Mouse (Mus musculus) CD4-positive, CD25-positive, alpha-beta regulatory T cell, adult 4 months (primary cell): ENCODE measurements around the gene Ift122. TPM values are rescaled to one million over a fixed set of nuclear protein-coding genes. Genes with fewer than 3 reads are reported as not detected.
A peak's percentile ranks its signal among the peaks of the same experiment; 100 is the strongest.
"Not testable (repeated sequence)": the region's sequence is repeated elsewhere in the genome, so short reads cannot be mapped to it uniquely, and the experiment has no call there.

Experiments
- ATAC-seq: one replicate; pipeline ENCODE4 v1.8.0; 2017
- polyA plus RNA-seq, 2 experiments: library from polyadenylated mRNA; unstranded; fragments of 100-300 nt; shearing (Covaris generic); gene quantifications; one replicate each; pipeline ENCODE4 v1.2.1; 2017

The Ift122 gene
- polyA plus RNA-seq, 2 experiments from 2014 or later: 1.7 to 5.1 TPM

GRCm38 (mm10) chr6:115846640-115847411 lies 6.4 kb upstream of the Ift122 start:
- peak; percentile 96 for ATAC-seq

DNA sequence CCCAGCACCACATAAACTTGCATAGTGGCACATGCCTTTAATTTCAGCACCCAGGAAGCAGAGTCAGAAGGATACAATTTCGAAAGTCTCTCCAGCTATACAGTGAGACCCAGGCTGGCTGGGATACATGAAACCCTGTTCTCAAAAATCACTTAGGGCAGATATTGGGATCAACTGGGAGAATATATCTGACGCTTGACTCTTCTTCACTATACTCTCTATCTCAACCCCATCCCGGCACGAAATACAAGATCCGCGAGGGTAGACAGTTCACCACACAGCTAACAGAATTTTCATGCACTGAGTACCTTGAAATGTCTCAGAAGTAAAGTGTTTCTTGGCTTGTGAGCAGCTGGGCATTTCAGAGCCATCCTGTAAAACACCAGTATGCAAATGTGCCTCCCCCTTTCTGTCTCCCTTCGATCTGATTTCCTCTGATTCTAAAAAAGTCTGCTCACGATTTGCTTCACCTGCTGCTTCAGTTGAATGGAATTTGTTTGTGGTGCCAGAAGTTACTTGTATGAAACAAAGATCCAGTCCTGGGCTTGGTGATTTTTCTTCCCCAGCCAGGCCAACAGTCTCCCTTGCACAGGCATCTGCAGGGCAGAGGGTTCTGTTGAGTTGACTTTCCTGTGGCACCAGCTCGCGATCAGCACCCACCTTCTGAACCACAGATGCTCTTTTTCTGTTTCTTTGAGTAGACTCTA lies 4.5 kb upstream of the Ift122 start:
- ATAC-seq: no peak

DNA sequence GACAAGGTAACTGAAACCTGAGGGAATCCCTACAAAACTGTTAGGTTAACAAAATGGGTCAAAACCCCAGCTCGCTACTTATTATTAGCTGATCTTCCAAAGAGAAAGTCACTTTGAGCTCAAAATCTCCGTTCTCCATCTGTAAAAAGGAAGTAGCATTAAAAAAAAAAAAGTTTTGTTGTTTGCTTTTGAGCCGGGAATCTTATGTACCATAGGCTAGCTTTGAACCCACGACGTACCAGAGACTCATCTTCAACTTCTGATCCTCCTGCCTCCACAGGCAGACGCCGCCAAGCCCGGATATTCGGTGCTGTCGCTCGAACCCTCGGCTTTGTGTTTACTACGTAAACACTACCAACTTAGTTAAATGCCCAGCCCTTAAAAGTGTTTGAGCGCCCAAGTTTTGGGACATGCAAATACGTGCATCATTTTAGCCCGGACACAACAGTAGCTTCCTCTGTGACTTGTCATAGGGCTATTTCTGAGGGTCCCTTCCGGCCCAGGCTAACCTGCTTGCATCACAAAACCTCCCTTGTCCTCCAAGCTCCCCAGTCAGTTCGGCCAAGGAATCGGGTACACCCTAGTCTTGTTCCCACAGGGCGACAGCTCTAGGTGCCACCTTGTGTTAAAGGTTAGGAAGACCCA lies 702 bp upstream of the Ift122 start:
- ATAC-seq: no peak

GRCm38 (mm10) chr6:115853985-115854384 lies 715 bp downstream of the Ift122 start:
- ATAC-seq: no peak

- ATAC-seq: no peak
Measured at GRCm38 (mm10) chr6:115854432-115854831, 1.2 kb downstream of the Ift122 start.

GRCm38 (mm10) chr6:115855733-115856360 lies 2.6 kb downstream of the Ift122 start:
- ATAC-seq: no peak

DNA sequence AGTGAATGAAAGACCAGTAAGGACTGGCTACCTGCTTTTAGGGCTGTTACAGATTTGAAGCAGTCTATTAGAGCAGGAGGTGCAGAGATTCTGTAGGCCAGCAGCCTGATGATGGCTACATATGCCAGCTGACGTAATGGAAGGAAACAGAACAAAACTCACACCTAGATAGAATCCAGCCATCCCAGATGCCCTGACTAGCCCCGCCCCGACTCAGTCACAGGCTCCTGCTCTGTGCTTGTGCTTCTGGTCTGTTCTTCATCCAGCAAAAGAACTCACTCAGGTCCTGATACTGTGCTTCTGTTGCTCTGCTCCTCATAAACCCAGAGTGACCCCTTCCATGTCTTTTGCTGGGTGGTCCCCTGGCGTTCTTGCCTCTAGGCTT lies 3.1 kb downstream of the Ift122 start:
- no peak for ATAC-seq

GRCm38 (mm10) chr6:115859258-115859657 lies 6.0 kb downstream of the Ift122 start:
- no peak for ATAC-seq

- ATAC-seq: no peak
Measured at GRCm38 (mm10) chr6:115860027-115860556, 6.8 kb downstream of the Ift122 start.

GRCm38 (mm10) chr6:115863340-115863841 lies 10.1 kb downstream of the Ift122 start:
- no peak for ATAC-seq

GRCm38 (mm10) chr6:115865246-115865645 lies 12.0 kb downstream of the Ift122 start:
- no peak for ATAC-seq

DNA sequence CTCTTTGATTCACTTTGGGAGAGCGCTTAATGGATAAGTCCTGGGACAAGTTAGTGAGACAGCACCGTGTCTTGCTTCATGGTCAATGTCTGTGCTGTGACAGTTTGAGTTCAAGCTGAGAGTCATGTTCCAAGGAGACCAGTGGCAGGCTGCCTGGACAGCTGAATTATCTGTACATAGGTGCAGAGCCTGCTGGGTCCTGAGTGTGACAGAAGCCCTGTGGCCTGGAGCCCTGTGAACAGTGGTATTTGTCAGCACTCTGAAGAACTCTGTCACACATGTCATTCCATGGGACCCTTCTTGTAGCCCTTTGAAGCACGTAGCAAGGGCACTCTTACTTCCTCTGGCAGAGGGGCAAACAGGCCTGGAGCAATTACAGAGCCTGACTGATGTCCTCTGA lies 13.9 kb downstream of the Ift122 start:
- ATAC-seq: not testable (repeated sequence)

GRCm38 (mm10) chr6:115871318-115871717 lies 18.0 kb downstream of the Ift122 start:
- not testable (repeated sequence) for ATAC-seq

DNA sequence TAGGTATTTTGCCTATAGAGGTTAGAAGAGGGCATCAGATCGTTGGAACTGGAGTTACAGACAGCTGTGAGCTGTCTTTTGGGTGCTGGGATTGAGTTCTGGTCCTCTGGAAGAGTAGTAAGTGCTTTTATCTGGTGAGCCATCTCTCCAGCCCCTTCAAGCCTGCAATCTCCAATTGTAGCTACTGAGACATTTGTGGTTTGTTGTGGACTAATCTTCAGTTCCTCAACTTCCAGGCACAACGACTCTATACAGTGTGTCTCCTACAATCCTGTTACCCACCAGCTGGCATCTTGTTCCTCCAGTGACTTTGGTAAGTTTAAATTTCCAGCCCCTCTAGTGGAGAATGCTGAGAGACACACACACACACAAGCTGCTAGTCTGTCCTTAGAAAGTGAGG lies 24.0 kb downstream of the Ift122 start:
- no peak for ATAC-seq

GRCm38 (mm10) chr6:115878694-115879093 lies 25.4 kb downstream of the Ift122 start:
- no peak for ATAC-seq

- ATAC-seq: no peak
Measured at GRCm38 (mm10) chr6:115879736-115880135, 26.5 kb downstream of the Ift122 start.

DNA sequence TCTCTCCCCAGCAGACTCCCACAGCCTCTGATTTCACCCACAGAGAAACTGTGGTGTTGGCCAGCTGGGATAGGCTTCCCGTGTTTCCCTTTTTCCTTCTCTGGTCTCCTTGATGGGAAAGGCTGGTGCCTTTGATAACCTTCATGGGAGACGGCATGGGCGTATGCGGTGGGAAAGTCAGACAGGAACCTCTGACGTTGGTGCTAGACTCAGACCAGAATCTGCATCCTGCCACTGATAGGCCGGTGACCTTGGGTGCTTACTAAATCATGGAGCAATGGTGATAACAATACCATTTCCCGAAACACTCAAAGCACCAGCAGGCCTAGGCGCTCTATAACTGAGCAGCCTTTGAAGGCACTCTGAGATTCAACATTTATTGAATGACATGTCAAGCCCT lies 27.5 kb downstream of the Ift122 start:
- ATAC-seq: no peak

- ATAC-seq: no peak
Measured at GRCm38 (mm10) chr6:115884018-115884417, 30.7 kb downstream of the Ift122 start.

DNA sequence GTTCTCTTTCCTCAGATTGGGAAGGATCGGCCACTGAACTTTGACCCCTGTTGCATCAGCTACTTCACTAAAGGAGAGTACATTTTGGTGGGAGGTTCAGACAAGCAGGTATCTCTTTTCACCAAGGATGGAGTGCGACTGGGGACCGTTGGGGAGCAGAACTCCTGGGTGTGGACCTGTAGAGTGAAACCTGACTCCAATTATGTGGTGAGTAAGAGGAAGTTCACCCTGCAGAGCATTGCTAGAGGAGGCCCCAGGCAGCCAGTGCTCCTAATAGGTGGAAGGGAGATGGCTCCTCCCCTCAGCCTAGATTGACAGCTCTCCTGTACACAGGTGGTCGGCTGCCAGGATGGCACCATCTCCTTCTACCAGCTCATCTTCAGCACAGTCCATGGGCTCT lies 33.6 kb downstream of the Ift122 start:
- ATAC-seq: no peak

- no peak for ATAC-seq
Measured at GRCm38 (mm10) chr6:115888296-115888695, 35.0 kb downstream of the Ift122 start.

DNA sequence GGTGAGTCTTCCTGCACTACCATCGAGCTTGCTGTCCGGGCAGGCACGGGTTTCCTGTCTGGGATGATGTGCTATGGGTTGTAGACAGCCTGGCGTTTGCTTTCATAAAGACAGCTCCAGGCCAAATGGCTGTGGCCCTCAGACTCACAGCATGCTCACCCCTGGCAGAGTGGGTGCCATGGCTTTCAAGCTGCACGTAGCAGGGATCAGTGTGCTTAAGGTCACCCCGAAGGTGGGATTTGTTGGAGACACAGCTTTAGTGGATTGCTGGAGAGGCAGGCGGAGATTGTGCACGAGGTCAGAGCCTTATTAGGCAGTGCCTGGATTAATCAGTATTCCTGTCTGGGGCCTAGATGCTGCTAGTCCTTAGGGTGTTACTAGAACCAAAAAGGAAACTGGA lies 37.3 kb downstream of the Ift122 start:
- no peak for ATAC-seq

- no peak for ATAC-seq
Measured at GRCm38 (mm10) chr6:115891061-115891460, 37.8 kb downstream of the Ift122 start.
